Mouse (Mus musculus): ENCODE measurements around the gene Shmt1. TPM values are rescaled to one million over a fixed set of nuclear protein-coding genes. Genes with fewer than 3 reads are reported as not detected.
A peak's percentile ranks its signal among the peaks of the same experiment; 100 is the strongest.
"Not testable (repeated sequence)": the region's sequence is repeated elsewhere in the genome, so short reads cannot be mapped to it uniquely, and the experiment has no call there.

Shmt1 gene
- polyA plus RNA-seq (2014; fragmentation: Nextera tagmentation; extraction: Ambion mirVana) = 59.1 and 63.0 TPM in 2 replicates

DNA sequence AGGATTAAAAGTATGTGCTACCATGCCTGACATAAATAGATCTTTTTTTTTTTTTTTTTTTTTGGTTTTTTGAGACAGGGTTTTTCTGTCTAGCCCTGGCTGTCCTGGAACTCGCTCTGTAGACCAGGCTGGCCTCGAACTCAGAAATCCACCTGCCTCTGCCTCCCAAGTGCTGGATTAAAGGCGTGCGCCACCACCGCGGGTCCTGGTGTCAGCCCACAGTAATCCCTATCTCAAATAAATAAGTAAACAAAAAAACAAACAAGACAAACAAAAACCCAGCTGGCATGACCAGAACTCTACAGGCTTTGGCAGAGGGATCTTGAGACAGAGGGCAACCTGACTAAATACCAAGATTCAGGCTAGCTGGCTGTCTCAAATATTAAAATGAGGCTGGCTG, at the start of gene Shmt1:
Shmt1 (minus strand) TSS at position 101 of the 400 bp plus-strand sequence.
- Histone ChIP-seq H3K4me2 (ENCODE audit: low read depth, low read length) (peak within 1 kb of the TSS; percentile 76), H3K9ac (replicated peaks; ENCODE audit: low read length) (peak within 1 kb of the TSS; percentile 49), H3K4me3 (ENCODE audit: low read depth, low read length) (peak within 1 kb of the TSS; percentile 49)
- not testable (repeated sequence) for DNase-seq (ENCODE audit: low spot score); H3K27ac ChIP-seq (replicated peaks; ENCODE audit: low read depth, low read length); ATAC-seq (replicated peaks; ENCODE audit: insufficient number of reproducible peaks, low FRiP score, low TSS enrichment, low read depth); H3K4me1 ChIP-seq (ENCODE audit: control insufficient read depth, insufficient read depth, low read length); H3K27me3 ChIP-seq (ENCODE audit: control insufficient read depth, insufficient read depth, low read length); H3K9me3 ChIP-seq (replicated peaks; ENCODE audit: control insufficient read depth, low read length); H3K36me3 ChIP-seq (replicated peaks; ENCODE audit: control insufficient read depth, insufficient read depth, low read depth, low read length)
- WGBS = 29% methylated on average over 6 of the region's 6 CpGs

GRCm38 (mm10) chr11:60856587-60856986, 45.1 kb upstream of the Shmt1 start:
- H3K27ac ChIP-seq (replicated peaks; ENCODE audit: low read depth, low read length) = no peak overlapping the region
- 81% methylated on average over 3 of the region's 3 CpGs for WGBS
- no peaks in the 10 kb centered on the region for H3K4me1 ChIP-seq (ENCODE audit: control insufficient read depth, insufficient read depth, low read length)
- ATAC-seq (replicated peaks; ENCODE audit: insufficient number of reproducible peaks, low FRiP score, low TSS enrichment, low read depth) = no peak
- peaks cover 1% of the 10 kb centered on the region for H3K36me3 ChIP-seq (replicated peaks; ENCODE audit: control insufficient read depth, insufficient read depth, low read depth, low read length)
- H3K9ac ChIP-seq (replicated peaks; ENCODE audit: low read length) = no peak overlapping the region
- no peaks in the 10 kb centered on the region for H3K27me3 ChIP-seq (ENCODE audit: control insufficient read depth, insufficient read depth, low read length)
- no peak overlapping the region for H3K4me3 ChIP-seq (ENCODE audit: low read depth, low read length)
- H3K9me3 ChIP-seq (replicated peaks; ENCODE audit: control insufficient read depth, low read length) = no peaks in the 10 kb centered on the region
- H3K4me2 ChIP-seq (ENCODE audit: low read depth, low read length) = no peak overlapping the region
- no peak for DNase-seq (ENCODE audit: low spot score)

DNA sequence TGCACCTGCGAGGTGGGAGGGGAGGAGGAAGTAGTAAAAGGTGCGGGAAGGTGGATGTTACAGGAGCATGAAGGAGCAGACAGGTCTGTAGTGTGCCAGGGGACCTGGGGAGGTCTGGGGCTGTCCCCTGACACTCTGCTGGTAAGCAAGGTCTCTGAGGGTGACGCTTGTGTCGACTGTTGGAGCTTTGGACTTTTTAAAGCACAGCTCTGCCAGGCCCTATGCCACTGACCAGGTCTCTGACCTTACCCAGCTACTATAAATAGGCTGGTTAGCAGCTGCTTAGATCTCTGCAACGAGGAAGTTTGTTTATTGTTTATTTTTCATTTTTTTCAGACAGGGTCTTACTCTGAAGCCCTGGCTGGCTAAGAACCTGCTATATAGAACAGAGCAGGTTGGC, 33.9 kb upstream of the Shmt1 start:
- no peak for DNase-seq (ENCODE audit: low spot score)
- Histone ChIP-seq H3K4me2 (ENCODE audit: low read depth, low read length) (no peak overlapping the region), H3K27ac (replicated peaks; ENCODE audit: low read depth, low read length) (no peak overlapping the region), H3K9ac (replicated peaks; ENCODE audit: low read length) (no peak overlapping the region), H3K27me3 (ENCODE audit: control insufficient read depth, insufficient read depth, low read length) (no peaks in the 10 kb centered on the region), H3K4me3 (ENCODE audit: low read depth, low read length) (no peak overlapping the region), H3K4me1 (ENCODE audit: control insufficient read depth, insufficient read depth, low read length) (no peaks in the 10 kb centered on the region), H3K9me3 (replicated peaks; ENCODE audit: control insufficient read depth, low read length) (no peaks in the 10 kb centered on the region), H3K36me3 (replicated peaks; ENCODE audit: control insufficient read depth, insufficient read depth, low read depth, low read length) (peaks cover 3% of the 10 kb centered on the region)
- ATAC-seq (replicated peaks; ENCODE audit: insufficient number of reproducible peaks, low FRiP score, low TSS enrichment, low read depth) = no peak
- 86% methylated on average over 5 of the region's 5 CpGs for WGBS

DNA sequence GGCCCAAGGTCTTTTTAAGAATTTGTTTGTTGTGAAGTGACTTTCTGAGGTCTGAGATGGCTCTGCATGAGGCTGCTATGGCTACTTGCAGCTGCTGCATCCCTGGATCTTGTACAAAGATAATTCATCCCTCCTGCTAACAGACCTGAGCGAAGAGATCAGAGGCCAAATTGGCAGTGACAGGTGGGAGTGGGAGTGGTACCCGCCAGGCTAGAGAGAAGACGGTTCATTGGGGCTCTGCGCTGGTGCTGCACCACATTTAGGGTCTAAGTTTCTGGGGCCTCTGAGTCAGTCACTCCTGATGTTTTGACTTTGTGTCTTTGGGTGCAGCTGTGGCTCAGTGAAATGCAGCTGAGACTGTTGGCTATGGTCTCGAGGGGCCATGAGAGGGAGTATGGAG, 31.9 kb upstream of the Shmt1 start:
- ATAC-seq (replicated peaks; ENCODE audit: insufficient number of reproducible peaks, low FRiP score, low TSS enrichment, low read depth) = no peak
- Histone ChIP-seq H3K9me3 (replicated peaks; ENCODE audit: control insufficient read depth, low read length) (no peaks in the 10 kb centered on the region), H3K27me3 (ENCODE audit: control insufficient read depth, insufficient read depth, low read length) (no peaks in the 10 kb centered on the region), H3K36me3 (replicated peaks; ENCODE audit: control insufficient read depth, insufficient read depth, low read depth, low read length) (peaks cover 3% of the 10 kb centered on the region; the same call in 1 of the 2 replicates), H3K4me2 (ENCODE audit: low read depth, low read length) (no peak overlapping the region), H3K9ac (replicated peaks; ENCODE audit: low read length) (no peak overlapping the region), H3K27ac (replicated peaks; ENCODE audit: low read depth, low read length) (no peak overlapping the region), H3K4me1 (ENCODE audit: control insufficient read depth, insufficient read depth, low read length) (no peaks in the 10 kb centered on the region), H3K4me3 (ENCODE audit: low read depth, low read length) (no peak overlapping the region)
- DNase-seq (ENCODE audit: low spot score) = no peak
- WGBS = 87% methylated on average over 5 of the region's 5 CpGs

DNA sequence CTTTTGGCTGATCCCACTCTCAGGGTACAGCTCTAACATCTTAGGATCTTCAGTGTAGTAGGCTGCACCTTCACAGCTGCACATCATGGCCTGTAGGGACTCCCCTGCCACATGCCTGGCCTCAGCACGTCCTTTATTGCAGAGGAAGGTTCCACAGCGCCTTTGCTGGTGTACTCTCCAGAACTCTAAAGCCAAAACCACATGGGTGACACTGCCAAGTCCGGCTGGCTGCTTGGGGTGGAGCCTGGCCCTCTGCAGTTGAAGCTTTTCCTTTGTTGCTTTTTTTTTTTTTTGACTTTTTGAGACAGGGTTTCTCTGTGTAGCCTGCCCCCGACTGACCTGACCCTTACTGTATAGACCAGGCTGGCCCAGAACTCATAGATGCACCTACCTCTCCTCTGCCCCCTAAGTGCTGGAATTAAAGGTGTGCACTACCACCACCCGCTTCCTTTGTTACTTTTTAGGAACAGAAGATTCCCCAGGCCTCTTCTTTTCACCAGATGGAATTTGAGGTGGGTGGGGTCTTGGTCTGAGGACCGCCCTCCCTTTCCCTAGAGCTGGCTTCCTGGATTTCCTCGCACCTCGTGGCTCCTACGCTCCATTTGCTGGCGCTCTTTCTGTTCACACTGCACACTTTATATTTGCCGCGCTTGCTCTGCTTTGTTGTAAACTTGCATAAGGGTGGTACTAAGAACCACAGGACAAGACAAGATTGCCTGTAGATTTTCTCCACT, 30.1 kb upstream of the Shmt1 start:
- no peak overlapping the region for H3K4me2 ChIP-seq (ENCODE audit: low read depth, low read length)
- DNase-seq (ENCODE audit: low spot score) (no peak), ATAC-seq (replicated peaks; ENCODE audit: insufficient number of reproducible peaks, low FRiP score, low TSS enrichment, low read depth) (no peak)
- H3K9me3 ChIP-seq (replicated peaks; ENCODE audit: control insufficient read depth, low read length) = no peaks in the 10 kb centered on the region
- no peaks in the 10 kb centered on the region for H3K27me3 ChIP-seq (ENCODE audit: control insufficient read depth, insufficient read depth, low read length)
- H3K36me3 ChIP-seq (replicated peaks; ENCODE audit: control insufficient read depth, insufficient read depth, low read depth, low read length) = peaks cover 3% of the 10 kb centered on the region; the same call in 1 of the 2 replicates
- H3K27ac ChIP-seq (replicated peaks; ENCODE audit: low read depth, low read length) = no peak overlapping the region
- 78% methylated on average over 12 of the region's 12 CpGs for WGBS
- no peak overlapping the region for H3K9ac ChIP-seq (replicated peaks; ENCODE audit: low read length)
- H3K4me1 ChIP-seq (ENCODE audit: control insufficient read depth, insufficient read depth, low read length) = no peaks in the 10 kb centered on the region
- no peak overlapping the region for H3K4me3 ChIP-seq (ENCODE audit: low read depth, low read length)

DNA sequence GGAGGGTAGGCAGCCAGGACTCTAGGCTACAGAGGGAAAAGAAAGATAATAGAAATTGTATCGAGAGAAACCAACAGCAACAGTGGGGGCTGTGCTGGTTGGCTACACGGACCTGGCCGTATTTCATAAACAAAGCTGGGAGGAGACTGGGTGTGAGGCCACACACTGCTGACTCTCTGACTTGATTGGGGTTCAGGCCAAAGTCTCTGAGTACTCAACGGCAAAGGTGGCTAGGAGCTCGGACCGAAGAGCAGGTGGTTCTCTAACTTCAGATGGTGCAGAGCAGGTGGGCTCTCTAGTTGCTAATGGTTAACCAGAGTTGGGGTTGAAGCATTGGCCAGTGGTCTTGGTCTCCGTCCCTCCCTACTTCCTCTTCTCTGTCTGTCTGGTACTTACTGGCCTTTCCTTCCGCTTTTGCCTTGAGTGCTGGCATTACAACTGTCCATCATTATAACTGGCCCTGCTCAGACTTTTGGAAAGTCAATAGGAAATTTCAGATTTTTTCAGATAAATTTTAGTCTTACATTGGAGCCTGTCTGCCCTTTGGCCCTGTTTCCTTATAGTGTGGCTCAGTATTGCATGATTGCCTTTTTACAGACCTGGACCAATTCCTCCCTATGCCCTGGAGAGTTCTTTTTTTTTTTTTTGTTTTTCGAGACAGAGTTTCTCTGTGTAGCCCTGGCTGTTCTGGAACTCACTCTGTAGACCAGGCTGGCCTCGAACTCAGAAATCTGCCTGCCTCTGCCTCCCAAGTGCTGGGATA, 26.3 kb upstream of the Shmt1 start:
- H3K4me3 ChIP-seq (ENCODE audit: low read depth, low read length) = no peak overlapping the region
- no peaks in the 10 kb centered on the region for H3K36me3 ChIP-seq (replicated peaks; ENCODE audit: control insufficient read depth, insufficient read depth, low read depth, low read length)
- DNase-seq (ENCODE audit: low spot score) = no peak
- H3K9ac ChIP-seq (replicated peaks; ENCODE audit: low read length) = no peak overlapping the region
- no peaks in the 10 kb centered on the region for H3K9me3 ChIP-seq (replicated peaks; ENCODE audit: control insufficient read depth, low read length)
- no peaks in the 10 kb centered on the region for H3K4me1 ChIP-seq (ENCODE audit: control insufficient read depth, insufficient read depth, low read length)
- no peak overlapping the region for H3K27ac ChIP-seq (replicated peaks; ENCODE audit: low read depth, low read length)
- ATAC-seq (replicated peaks; ENCODE audit: insufficient number of reproducible peaks, low FRiP score, low TSS enrichment, low read depth) = no peak
- no peaks in the 10 kb centered on the region for H3K27me3 ChIP-seq (ENCODE audit: control insufficient read depth, insufficient read depth, low read length)
- whole genome bisulfite sequencing = 92% methylated on average over 10 of the region's 10 CpGs
- no peak overlapping the region for H3K4me2 ChIP-seq (ENCODE audit: low read depth, low read length)

DNA sequence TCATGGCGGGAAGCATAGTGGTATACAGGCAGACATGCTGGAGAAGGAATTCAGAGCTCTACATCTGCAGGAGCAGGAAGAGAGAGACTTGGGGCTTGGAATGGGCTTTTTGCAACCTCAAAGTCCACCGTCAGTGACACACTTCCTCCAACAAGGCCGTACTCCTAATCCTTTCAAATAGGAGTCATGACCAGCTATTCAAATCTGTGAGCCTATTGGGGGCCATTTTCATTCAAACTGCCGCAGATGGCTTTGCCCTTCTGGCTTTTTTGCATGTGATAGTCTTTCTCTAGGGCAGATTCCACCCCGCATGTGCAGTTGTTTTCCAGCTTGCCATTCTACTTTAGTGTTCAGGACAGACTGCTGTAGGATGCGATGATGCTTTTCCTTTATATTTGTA, 25.4 kb upstream of the Shmt1 start:
- Histone ChIP-seq H3K27me3 (ENCODE audit: control insufficient read depth, insufficient read depth, low read length) (no peaks in the 10 kb centered on the region), H3K9ac (replicated peaks; ENCODE audit: low read length) (no peak overlapping the region), H3K27ac (replicated peaks; ENCODE audit: low read depth, low read length) (no peak overlapping the region), H3K4me1 (ENCODE audit: control insufficient read depth, insufficient read depth, low read length) (no peaks in the 10 kb centered on the region), H3K9me3 (replicated peaks; ENCODE audit: control insufficient read depth, low read length) (no peaks in the 10 kb centered on the region), H3K4me3 (ENCODE audit: low read depth, low read length) (no peak overlapping the region), H3K36me3 (replicated peaks; ENCODE audit: control insufficient read depth, insufficient read depth, low read depth, low read length) (no peaks in the 10 kb centered on the region), H3K4me2 (ENCODE audit: low read depth, low read length) (no peak overlapping the region)
- DNase-seq (ENCODE audit: low spot score) (no peak), ATAC-seq (replicated peaks; ENCODE audit: insufficient number of reproducible peaks, low FRiP score, low TSS enrichment, low read depth) (no peak)
- 92% methylated on average over 6 of the region's 6 CpGs for WGBS

GRCm38 (mm10) chr11:60830433-60831052, 19.0 kb upstream of the Shmt1 start, which contains the start of gene Dhrs7b:
Dhrs7b (plus strand) TSS chr11:60830631.
- Histone ChIP-seq H3K36me3 (replicated peaks; ENCODE audit: control insufficient read depth, insufficient read depth, low read depth, low read length) (no peaks in the 10 kb centered on the region), H3K27me3 (ENCODE audit: control insufficient read depth, insufficient read depth, low read length) (no peaks in the 10 kb centered on the region), H3K4me3 (ENCODE audit: low read depth, low read length) (peak within 1 kb of the TSS; percentile 62), H3K4me1 (ENCODE audit: control insufficient read depth, insufficient read depth, low read length) (no peaks in the 10 kb centered on the region; the same call in 1 of the 2 replicates), H3K4me2 (ENCODE audit: low read depth, low read length) (peak within 1 kb of the TSS; percentile 72), H3K9me3 (replicated peaks; ENCODE audit: control insufficient read depth, low read length) (no peaks in the 10 kb centered on the region), H3K27ac (replicated peaks; ENCODE audit: low read depth, low read length) (no peak within 1 kb of the TSS), H3K9ac (replicated peaks; ENCODE audit: low read length) (peak within 1 kb of the TSS; percentile 66)
- ATAC-seq (replicated peaks; ENCODE audit: insufficient number of reproducible peaks, low FRiP score, low TSS enrichment, low read depth) (peak; percentile 93), DNase-seq (ENCODE audit: low spot score) (peak; percentile 94)
- under 1% methylated on average over 34 of the region's 34 CpGs for WGBS

Measured in embryonic facial prominence, embryonic 11.5 days (tissue).